In the genomic region with DNA sequence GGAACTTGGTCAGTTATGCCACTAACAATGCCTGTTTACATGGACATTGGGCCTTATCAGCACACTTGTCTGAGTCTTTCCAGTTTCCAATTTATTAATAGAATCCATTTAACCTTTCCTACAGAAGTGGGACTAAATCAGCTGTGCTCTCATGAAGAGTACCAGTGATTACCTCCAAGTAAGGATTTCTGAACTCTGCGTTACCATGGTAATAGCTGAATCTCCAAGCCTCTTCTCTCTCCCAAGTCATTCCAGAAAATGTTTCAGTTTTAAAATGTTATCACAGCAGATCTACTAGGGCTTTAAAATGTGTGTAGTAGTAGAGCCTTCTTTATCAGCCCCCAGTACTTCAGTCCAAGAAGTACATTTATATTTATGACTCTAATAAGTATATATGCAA, we compare ENCODE assay signal across 22 mouse cellular contexts.
DNase-seq lines count a peak whose midpoint lies in the region; ATAC-seq and TF ChIP-seq lines count a peak whose summit lies in the region.
"Had no signal": no experiment of that assay in that cellular context is flagged by ENCODE, and none has a peak within 500 bp of the region (broad histone marks: within the 10 kb centered on the region; RNA-seq: fewer than 3 reads in every experiment).

No protein-coding gene starts in this region.

- no peaks in the 10 kb centered on the region for H3K36me3 ChIP-seq in forebrain, embryonic 16.5 days (ENCODE audit: control insufficient read depth, insufficient read depth)
- no peaks in the 10 kb centered on the region for H3K36me3 ChIP-seq in forebrain, embryonic 11.5 days (ENCODE audit: control insufficient read depth, insufficient read depth, low read length)
- H3K36me3 ChIP-seq in hindbrain, postnatal 0 days (ENCODE audit: insufficient read depth, low read length), result no peaks in the 10 kb centered on the region
- no peaks in the 10 kb centered on the region for H3K36me3 ChIP-seq in hindbrain, embryonic 13.5 days
- no peaks in the 10 kb centered on the region for H3K36me3 ChIP-seq in midbrain, embryonic 15.5 days (replicated peaks)
- no peaks in the 10 kb centered on the region for H3K36me3 ChIP-seq in midbrain, embryonic 10.5 days
- H3K36me3 ChIP-seq: embryonic facial prominence, embryonic 15.5 days; limb, embryonic 13.5 days; liver, embryonic 12.5 days; midbrain, embryonic 12.5 days had no signal

- peak; percentile 64; the same call in 1 of the 2 replicates for ATAC-seq in forebrain, embryonic 16.5 days
- no peak for ATAC-seq in forebrain, embryonic 11.5 days (replicated peaks; ENCODE audit: low FRiP score)
- ATAC-seq in hindbrain, postnatal 0 days, result no peak
- no peak for ATAC-seq in hindbrain, embryonic 13.5 days (ENCODE audit: low FRiP score)
- ATAC-seq in midbrain, embryonic 15.5 days (replicated peaks), result peak; percentile 75; the same call in 1 of the 2 replicates
- ATAC-seq: CD4-positive, CD25-positive, alpha-beta regulatory T cell, adult 4 months; intestine, postnatal 0 days; liver, embryonic 12.5 days had no signal

- no peak for DNase-seq in forebrain, embryonic 11.5 days (ENCODE audit: low spot score)
- DNase-seq in hindbrain, postnatal 0 days (ENCODE audit: low spot score), result peak; percentile 46
- DNase-seq in midbrain, embryonic 10.5 days (ENCODE audit: low spot score), result no peak
- peak; percentile 60 for DNase-seq in brain, embryonic 14.5 days (ENCODE audit: low read depth)
- DNase-seq in thymus, adult 18-20 months, result no peak
- DNase-seq: adrenal gland, postnatal 14 days; cerebellum, adult 11 months; cerebellum, adult 9-11 months; gastrocnemius, adult 2 months; kidney, postnatal 36 days; lung, adult 18-20 months; lung, postnatal 10 days; thymus, postnatal 4 days had no signal

- no peak overlapping the region for H3K9ac ChIP-seq in forebrain, embryonic 16.5 days (replicated peaks; ENCODE audit: low read depth, low read length)
- H3K9ac ChIP-seq in forebrain, embryonic 11.5 days (ENCODE audit: low read length), result no peak overlapping the region
- no peak overlapping the region for H3K9ac ChIP-seq in hindbrain, postnatal 0 days (replicated peaks; ENCODE audit: low read length)
- H3K9ac ChIP-seq in hindbrain, embryonic 13.5 days, result no peak overlapping the region
- H3K9ac ChIP-seq in midbrain, embryonic 15.5 days, result no peak overlapping the region
- H3K9ac ChIP-seq: embryonic facial prominence, embryonic 15.5 days; limb, embryonic 13.5 days; liver, embryonic 12.5 days; midbrain, embryonic 12.5 days had no signal

- TF ChIP-seq POLR2A in brain, embryonic 14.5 days (IDR thresholded peaks at IDR 0.05; ENCODE audit: borderline replicate concordance, extremely low read depth, insufficient read depth, insufficient read length, poor library complexity, severe bottlenecking), result no peak

- no peaks in the 10 kb centered on the region for H3K4me1 ChIP-seq in forebrain, embryonic 16.5 days (replicated peaks; ENCODE audit: control insufficient read depth, insufficient read depth, low read length)
- no peaks in the 10 kb centered on the region for H3K4me1 ChIP-seq in forebrain, embryonic 11.5 days (replicated peaks; ENCODE audit: control insufficient read depth, insufficient read depth, low read length)
- H3K4me1 ChIP-seq in hindbrain, postnatal 0 days (ENCODE audit: insufficient read depth, low read length), result no peaks in the 10 kb centered on the region
- no peaks in the 10 kb centered on the region for H3K4me1 ChIP-seq in hindbrain, embryonic 13.5 days (replicated peaks)
- H3K4me1 ChIP-seq in midbrain, embryonic 15.5 days, result peaks cover 3% of the 10 kb centered on the region; the same call in 1 of the 2 replicates
- no peaks in the 10 kb centered on the region for H3K4me1 ChIP-seq in midbrain, embryonic 10.5 days
- H3K4me1 ChIP-seq: embryonic facial prominence, embryonic 15.5 days; limb, embryonic 13.5 days; liver, embryonic 12.5 days; midbrain, embryonic 12.5 days had no signal

- no peak overlapping the region for H3K4me2 ChIP-seq in forebrain, embryonic 16.5 days (ENCODE audit: low read length)
- H3K4me2 ChIP-seq in forebrain, embryonic 11.5 days (ENCODE audit: low read depth, low read length, severe bottlenecking), result no peak overlapping the region
- H3K4me2 ChIP-seq in hindbrain, postnatal 0 days (ENCODE audit: low read depth, low read length), result no peak overlapping the region
- H3K4me2 ChIP-seq in hindbrain, embryonic 13.5 days, result no peak overlapping the region
- H3K4me2 ChIP-seq in midbrain, embryonic 15.5 days, result no peak overlapping the region
- H3K4me2 ChIP-seq: embryonic facial prominence, embryonic 15.5 days; limb, embryonic 13.5 days; liver, embryonic 12.5 days; midbrain, embryonic 12.5 days had no signal

- H3K27ac ChIP-seq in forebrain, embryonic 16.5 days (ENCODE audit: low read length), result no peak overlapping the region
- H3K27ac ChIP-seq in forebrain, embryonic 11.5 days (ENCODE audit: low read depth, low read length), result no peak overlapping the region
- H3K27ac ChIP-seq in hindbrain, postnatal 0 days, result no peak overlapping the region
- H3K27ac ChIP-seq in hindbrain, embryonic 13.5 days, result no peak overlapping the region
- H3K27ac ChIP-seq in midbrain, embryonic 15.5 days, result no peak overlapping the region
- H3K27ac ChIP-seq in midbrain, embryonic 10.5 days (replicated peaks), result no peak overlapping the region
- H3K27ac ChIP-seq: embryonic facial prominence, embryonic 15.5 days; gastrocnemius, adult 2 months; limb, embryonic 13.5 days; liver, embryonic 12.5 days; midbrain, embryonic 12.5 days had no signal

- WGBS in forebrain, embryonic 16.5 days, result 92% methylated on average over 1 of the region's 1 CpGs
- WGBS in forebrain, embryonic 11.5 days, result 94% methylated on average over 1 of the region's 1 CpGs
- 81% methylated on average over 1 of the region's 1 CpGs for WGBS in hindbrain, postnatal 0 days
- WGBS in hindbrain, embryonic 13.5 days, result 85% methylated on average over 1 of the region's 1 CpGs
- WGBS in midbrain, embryonic 15.5 days, result 80% methylated on average over 1 of the region's 1 CpGs
- 98% methylated on average over 1 of the region's 1 CpGs for WGBS in midbrain, embryonic 10.5 days

- H3K9me3 ChIP-seq in forebrain, embryonic 16.5 days (ENCODE audit: control insufficient read depth, low read length), result no peaks in the 10 kb centered on the region
- no peaks in the 10 kb centered on the region for H3K9me3 ChIP-seq in forebrain, embryonic 11.5 days (ENCODE audit: control insufficient read depth, low read length)
- no peaks in the 10 kb centered on the region for H3K9me3 ChIP-seq in hindbrain, postnatal 0 days (ENCODE audit: low read length)
- no peaks in the 10 kb centered on the region for H3K9me3 ChIP-seq in hindbrain, embryonic 13.5 days
- no peaks in the 10 kb centered on the region for H3K9me3 ChIP-seq in midbrain, embryonic 15.5 days
- H3K9me3 ChIP-seq in midbrain, embryonic 10.5 days (replicated peaks), result 0 out of 2 replicates have a peak, but pooled peaks cover 3% of the 10 kb centered on the region
- H3K9me3 ChIP-seq: embryonic facial prominence, embryonic 15.5 days; limb, embryonic 13.5 days; liver, embryonic 12.5 days; midbrain, embryonic 12.5 days had no signal

- no peaks in the 10 kb centered on the region for H3K27me3 ChIP-seq in forebrain, embryonic 16.5 days (replicated peaks; ENCODE audit: control insufficient read depth, insufficient read depth, low read length)
- H3K27me3 ChIP-seq in forebrain, embryonic 11.5 days (ENCODE audit: control insufficient read depth, insufficient read depth, low read length), result no peaks in the 10 kb centered on the region
- no peaks in the 10 kb centered on the region for H3K27me3 ChIP-seq in hindbrain, postnatal 0 days (ENCODE audit: insufficient read depth, low read length)
- H3K27me3 ChIP-seq in hindbrain, embryonic 13.5 days, result no peaks in the 10 kb centered on the region
- no peaks in the 10 kb centered on the region for H3K27me3 ChIP-seq in midbrain, embryonic 15.5 days (replicated peaks)
- H3K27me3 ChIP-seq in midbrain, embryonic 10.5 days (ENCODE audit: low read depth, poor library complexity, severe bottlenecking), result no peaks in the 10 kb centered on the region
- H3K27me3 ChIP-seq: embryonic facial prominence, embryonic 15.5 days; limb, embryonic 13.5 days; liver, embryonic 12.5 days; midbrain, embryonic 12.5 days had no signal

- H3K4me3 ChIP-seq in forebrain, embryonic 16.5 days (replicated peaks; ENCODE audit: low read length), result no peak overlapping the region
- H3K4me3 ChIP-seq in forebrain, embryonic 11.5 days (ENCODE audit: low read depth, low read length), result no peak overlapping the region
- H3K4me3 ChIP-seq in hindbrain, postnatal 0 days (ENCODE audit: low read length), result no peak overlapping the region
- H3K4me3 ChIP-seq in hindbrain, embryonic 13.5 days, result no peak overlapping the region
- no peak overlapping the region for H3K4me3 ChIP-seq in midbrain, embryonic 15.5 days
- no peak overlapping the region for H3K4me3 ChIP-seq in midbrain, embryonic 10.5 days
- H3K4me3 ChIP-seq: embryonic facial prominence, embryonic 15.5 days; gastrocnemius, adult 2 months; limb, embryonic 13.5 days; liver, embryonic 12.5 days; midbrain, embryonic 12.5 days had no signal

- no peak for TF ChIP-seq CTCF in hindbrain, postnatal 0 days (IDR thresholded peaks at IDR 0.05; ENCODE audit: low read depth)
- no peak for TF ChIP-seq CTCF in brain, embryonic 14.5 days (IDR thresholded peaks at IDR 0.05; ENCODE audit: borderline replicate concordance, extremely low read depth, insufficient read depth, insufficient read length)

Comparison
In these comparisons a context has a peak if more than half of its experiments do, and no peak if none do; other contexts are left out.
1. ATAC-seq: peak in forebrain, embryonic 16.5 days (single experiment) and midbrain, embryonic 15.5 days (single experiment); none in forebrain, embryonic 11.5 days (single experiment), hindbrain, postnatal 0 days (single experiment) and hindbrain, embryonic 13.5 days (single experiment).
2. DNase-seq: peak in hindbrain, postnatal 0 days (single experiment) and brain, embryonic 14.5 days (single experiment); none in forebrain, embryonic 11.5 days (single experiment), midbrain, embryonic 10.5 days (single experiment) and thymus, adult 18-20 months (0 of 2).